Mouse (Mus musculus) bone marrow macrophage, adult 2 months (primary cell): ENCODE measurements around the gene Gak. TPM values are rescaled to one million over a fixed set of nuclear protein-coding genes. Genes with fewer than 3 reads are reported as not detected.

ENCODE experiments used
- H3K27ac ChIP-seq: 2 replicates; pipeline ENCODE4 v1.5.1; 2012; ENCODE audit warnings: low read depth, low read length; ENCODE audit not compliant: insufficient read depth
- H3K4me1 ChIP-seq: 2 replicates; pipeline ENCODE4 v1.6.1; 2012; ENCODE audit warnings: low read length; ENCODE audit not compliant: control insufficient read depth, insufficient read depth
- H3K4me3 ChIP-seq: 2 replicates; pipeline ENCODE4 v1.5.1; 2012; ENCODE audit warnings: mild to moderate bottlenecking, low read length, moderate library complexity; ENCODE audit not compliant: insufficient read depth
- CTCF ChIP-seq: IDR thresholded peaks from 2 replicates; pipeline ENCODE4 v1.5.1; 2012; ENCODE audit warnings: low read depth, mild to moderate bottlenecking, low read length, moderate library complexity
- POLR2A ChIP-seq: IDR thresholded peaks from 2 replicates; pipeline ENCODE4 v1.6.1; 2012; ENCODE audit warnings: mild to moderate bottlenecking, low read depth, low read length, borderline replicate concordance
- polyA plus RNA-seq: library from polyadenylated mRNA; stranded (reverse); fragments of >200 nt; gene quantifications from 2 replicates; pipeline ENCODE4 v1.2.4, GENCODE M21; 2012; ENCODE audit not compliant: missing spikeins, insufficient read depth, insufficient read length

Gene Gak
- polyA plus RNA-seq, 1 experiment, result 105 TPM

DNA sequence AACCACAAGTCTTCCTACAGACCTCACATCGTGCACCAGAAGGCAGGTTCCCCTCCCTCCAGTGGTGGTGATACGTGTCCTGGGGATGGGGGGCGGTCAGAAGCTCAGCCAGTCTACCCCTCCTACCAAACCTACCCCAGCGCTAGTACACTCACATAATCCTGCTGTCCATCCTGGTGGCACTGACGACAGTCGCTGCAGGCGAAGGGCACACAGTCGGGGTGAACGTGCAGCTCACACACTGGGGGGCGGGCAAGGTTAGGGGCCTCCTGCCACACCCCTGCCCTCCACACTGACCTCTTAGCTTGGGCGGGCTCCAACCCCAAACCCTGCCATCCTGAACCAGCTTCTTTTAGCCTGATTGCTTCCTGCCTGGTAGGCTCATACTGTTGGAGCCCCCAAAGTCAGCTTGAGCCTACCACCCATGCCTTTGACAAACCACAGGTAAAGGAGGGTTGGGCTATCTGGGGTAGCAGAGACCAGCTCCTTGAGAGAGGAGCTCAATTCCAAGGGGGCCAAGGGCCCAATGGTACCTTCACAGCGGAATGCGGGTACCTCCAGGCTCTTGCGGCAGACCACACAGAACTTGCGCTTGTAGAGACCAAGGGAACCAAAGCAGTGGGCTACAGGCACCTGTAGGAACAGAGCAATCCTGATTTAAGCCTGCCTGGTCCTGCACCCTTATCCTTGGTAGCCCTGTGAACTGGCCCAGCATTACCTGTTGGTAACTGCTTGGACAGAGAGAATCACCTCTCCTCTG lies 26.5 kb upstream of the Gak start:
- Histone ChIP-seq H3K4me3 (no peak overlapping the region), H3K27ac (no peak overlapping the region), H3K4me1 (peaks cover 10% of the 10 kb centered on the region)
- TF ChIP-seq POLR2A, result no peak
- TF ChIP-seq CTCF, result no peak

DNA sequence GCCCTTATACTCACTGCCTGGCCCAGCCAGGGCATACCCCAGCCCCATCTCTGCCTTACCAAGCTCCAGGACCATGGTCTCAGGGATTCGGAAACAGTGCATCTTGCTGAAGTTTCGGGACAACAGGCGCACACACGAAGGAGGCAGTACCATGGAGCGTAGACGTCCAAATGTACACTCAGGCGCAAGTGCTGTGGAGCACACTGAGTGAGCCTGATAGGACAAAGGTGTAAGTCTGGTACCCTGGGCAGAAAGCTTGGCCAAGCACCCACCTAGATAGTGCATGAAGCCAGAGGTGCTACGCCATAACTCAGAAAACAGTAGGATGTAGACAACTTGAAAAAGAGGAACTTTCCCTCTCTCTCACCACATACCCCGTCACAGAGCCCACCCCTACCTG lies 25.8 kb upstream of the Gak start:
- Histone ChIP-seq H3K27ac (no peak overlapping the region), H3K4me1 (peaks cover 6% of the 10 kb centered on the region; the same call in 1 of the 2 replicates), H3K4me3 (no peak overlapping the region)
- TF ChIP-seq POLR2A, result no peak
- TF ChIP-seq CTCF, result no peak

DNA sequence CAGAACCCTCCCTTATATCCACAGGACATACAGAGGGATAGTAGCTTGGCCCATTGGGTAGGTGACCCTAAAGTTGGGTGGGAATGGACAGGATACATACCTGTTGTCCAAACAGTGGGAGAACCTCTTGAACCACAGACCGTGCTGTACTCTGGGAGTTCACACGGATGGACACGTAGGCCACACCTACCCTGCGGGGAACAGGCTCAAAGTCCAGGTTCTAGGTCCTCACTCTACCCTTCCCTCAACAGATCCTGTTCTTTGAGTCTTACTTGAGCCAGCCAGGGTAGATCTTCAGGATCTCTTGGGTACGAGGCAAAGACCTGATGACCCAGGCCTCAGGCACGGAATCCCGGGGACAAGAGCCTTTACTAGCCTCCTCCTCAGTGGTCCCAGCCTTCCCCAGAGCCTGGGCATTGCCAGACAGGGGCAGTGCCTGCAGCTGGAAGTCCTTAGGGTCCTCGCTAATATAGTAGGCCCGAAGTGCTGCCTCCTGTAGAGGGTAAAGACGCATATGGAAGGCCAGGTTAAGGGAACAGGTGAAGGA lies 25.0 kb upstream of the Gak start:
- H3K4me1 ChIP-seq, result peaks cover 3% of the 10 kb centered on the region; the same call in 1 of the 2 replicates
- H3K4me3 ChIP-seq, result no peak overlapping the region
- no peak for TF ChIP-seq POLR2A
- no peak overlapping the region for H3K27ac ChIP-seq

DNA sequence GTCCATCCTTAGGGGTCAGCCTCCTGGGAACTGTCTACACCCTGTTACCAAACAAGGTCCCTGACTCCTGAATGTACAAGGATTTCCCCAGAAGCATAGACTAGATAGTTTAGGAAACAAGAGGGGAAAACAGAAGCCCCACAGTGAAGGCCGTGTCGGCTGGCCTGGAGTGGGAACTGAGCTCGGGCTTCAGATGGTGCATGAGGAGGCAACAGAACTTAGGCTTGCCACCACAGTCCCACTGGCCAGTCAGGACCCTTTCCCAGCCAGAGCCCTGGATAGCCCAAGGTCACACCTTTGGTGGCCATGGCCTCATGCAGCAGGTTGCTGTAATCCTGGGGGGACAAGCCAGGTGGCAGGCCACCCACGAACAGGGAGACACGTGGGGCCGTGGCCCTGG lies 23.8 kb upstream of the Gak start:
- no peaks in the 10 kb centered on the region for H3K4me1 ChIP-seq
- no peak overlapping the region for H3K4me3 ChIP-seq
- no peak overlapping the region for H3K27ac ChIP-seq
- no peak for TF ChIP-seq CTCF
- no peak for TF ChIP-seq POLR2A

DNA sequence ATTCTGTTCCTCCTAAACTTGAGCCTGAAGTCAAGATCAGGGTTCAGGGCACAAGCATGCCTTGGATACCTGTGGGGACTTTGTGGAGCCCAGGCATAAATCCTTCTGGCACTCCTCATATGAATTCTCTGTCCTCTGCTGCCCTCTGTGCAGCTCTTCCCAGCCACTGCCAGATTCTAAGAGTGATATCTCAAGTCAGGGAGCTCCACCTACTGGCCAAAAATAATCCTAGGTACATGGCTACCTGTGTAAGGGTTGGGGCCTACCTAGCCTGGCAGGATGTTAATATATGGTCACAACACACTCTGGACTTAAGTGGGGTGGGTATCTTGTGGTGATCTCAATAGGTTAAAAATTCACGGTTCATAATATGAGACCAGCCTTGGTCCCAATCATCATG lies 22.3 kb upstream of the Gak start:
- TF ChIP-seq POLR2A (no peak), CTCF (peak; percentile 35)
- Histone ChIP-seq H3K27ac (no peak overlapping the region), H3K4me1 (no peaks in the 10 kb centered on the region), H3K4me3 (no peak overlapping the region)

DNA sequence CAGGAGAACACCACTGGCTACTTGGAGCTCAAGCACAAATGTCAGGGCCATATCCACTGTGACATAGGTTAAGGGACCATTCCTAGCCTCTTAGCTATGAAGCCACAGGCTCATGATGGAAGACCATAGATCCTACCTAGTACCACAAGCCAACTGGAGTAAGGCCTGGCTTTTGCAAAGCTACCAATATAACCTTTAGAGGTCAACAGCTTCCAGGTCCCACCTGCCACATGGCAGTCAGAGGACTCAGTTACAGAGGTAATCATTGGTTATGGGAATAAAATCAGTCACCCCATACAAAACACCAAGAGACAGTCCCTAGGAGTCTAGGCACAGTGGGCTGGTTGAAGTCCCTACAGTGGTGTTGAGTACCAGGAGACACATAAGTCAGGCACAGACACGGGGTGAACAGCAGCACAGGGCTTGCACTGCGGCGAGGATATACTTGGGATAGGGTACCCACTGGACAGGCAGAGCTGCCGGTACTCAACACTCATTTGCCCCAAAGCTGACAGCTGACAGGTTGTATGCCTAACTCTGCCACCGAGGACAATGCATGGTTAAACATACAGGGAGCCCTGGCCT lies 21.7 kb upstream of the Gak start:
- H3K27ac ChIP-seq, result no peak overlapping the region

DNA sequence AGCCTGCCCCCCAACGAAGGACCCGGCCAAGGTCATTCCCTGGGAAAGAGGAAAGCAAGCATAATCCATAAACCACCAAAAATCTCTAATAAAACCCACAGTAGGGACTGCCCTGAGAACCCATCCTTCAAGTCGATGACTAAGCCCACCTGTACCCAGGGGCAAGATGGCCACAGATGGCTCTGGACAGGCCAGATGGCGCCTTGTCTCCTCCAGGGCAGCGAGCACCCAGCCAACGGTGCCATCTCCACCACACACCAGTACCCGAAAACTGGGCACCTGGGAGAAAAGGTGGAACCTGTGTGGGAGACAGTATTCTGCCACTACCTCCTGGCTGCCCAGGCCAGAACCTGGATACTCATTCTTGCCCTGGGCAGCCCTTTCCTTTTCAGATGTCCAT lies 20.8 kb upstream of the Gak start:
- no peak for TF ChIP-seq POLR2A
- TF ChIP-seq CTCF, result no peak
- no peaks in the 10 kb centered on the region for H3K4me1 ChIP-seq
- no peak overlapping the region for H3K4me3 ChIP-seq
- no peak overlapping the region for H3K27ac ChIP-seq

More for the DNA sequence above, 21.7 kb upstream of the Gak start:
- no peak overlapping the region for H3K4me3 ChIP-seq
- no peaks in the 10 kb centered on the region for H3K4me1 ChIP-seq
- no peak for TF ChIP-seq POLR2A
- no peak for TF ChIP-seq CTCF

DNA sequence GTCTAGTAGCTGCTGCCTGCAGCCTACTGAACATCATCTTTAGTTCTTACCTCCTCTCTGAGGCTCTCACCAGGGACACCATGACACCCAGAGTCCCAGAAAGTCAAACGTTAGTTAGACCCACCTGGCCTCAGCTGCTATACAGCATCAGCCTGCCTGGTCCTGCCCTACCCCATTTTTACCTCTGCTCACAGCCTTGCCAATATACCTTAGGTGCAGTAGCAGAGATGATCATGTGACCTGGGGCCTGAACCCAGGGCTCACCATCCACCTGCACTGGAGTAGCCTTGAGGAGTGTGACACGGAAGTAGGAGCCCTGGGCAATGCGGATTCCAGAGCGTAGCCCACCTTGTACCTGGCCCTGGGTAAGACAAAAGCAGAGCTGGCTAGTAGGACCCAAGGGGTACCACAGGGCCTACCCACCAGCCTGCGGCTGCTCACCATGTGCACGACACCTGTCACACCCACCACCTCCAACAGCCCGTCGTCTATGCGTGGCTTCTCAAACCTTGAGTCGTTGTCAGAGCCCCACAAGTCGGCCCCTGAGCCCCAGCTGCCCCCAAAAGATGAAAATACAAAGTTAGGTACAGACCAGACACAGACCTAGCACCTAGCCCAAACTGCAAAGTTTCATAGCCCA lies 19.5 kb upstream of the Gak start:
- no peaks in the 10 kb centered on the region for H3K4me1 ChIP-seq
- H3K4me3 ChIP-seq, result no peak overlapping the region
- TF ChIP-seq CTCF (no peak), POLR2A (no peak)
- no peak overlapping the region for H3K27ac ChIP-seq

DNA sequence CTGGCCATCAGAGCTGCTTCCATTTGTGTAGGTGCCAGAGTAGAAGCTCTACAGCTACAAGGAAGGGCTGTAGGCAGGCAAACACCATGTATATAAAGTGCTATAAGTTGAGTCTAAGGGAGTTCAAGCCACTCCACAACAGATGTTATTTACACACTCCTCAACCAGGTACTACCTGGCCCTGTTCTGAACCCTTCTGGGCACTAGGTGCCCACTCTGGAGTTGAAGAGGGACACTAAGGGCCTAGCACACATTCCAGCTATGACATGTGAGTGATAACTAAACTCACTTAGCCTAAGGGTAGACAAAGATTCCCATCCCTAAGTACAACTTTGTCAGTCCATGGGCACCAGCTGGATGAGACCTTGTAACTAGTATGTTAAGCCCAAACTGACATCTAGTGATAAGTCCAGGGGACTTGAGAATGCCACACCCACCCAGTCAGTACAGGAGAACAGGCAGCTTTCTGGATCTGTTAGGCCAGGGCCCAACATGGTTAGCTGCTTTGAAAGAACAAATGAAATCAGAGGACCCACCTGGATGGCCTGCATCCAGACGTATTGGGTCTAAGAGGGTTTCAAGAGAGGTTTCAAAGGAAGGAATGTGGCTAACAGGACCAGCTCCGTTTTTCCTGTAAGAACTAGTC lies 18.4 kb upstream of the Gak start:
- no peaks in the 10 kb centered on the region for H3K4me1 ChIP-seq
- no peak for TF ChIP-seq CTCF

DNA sequence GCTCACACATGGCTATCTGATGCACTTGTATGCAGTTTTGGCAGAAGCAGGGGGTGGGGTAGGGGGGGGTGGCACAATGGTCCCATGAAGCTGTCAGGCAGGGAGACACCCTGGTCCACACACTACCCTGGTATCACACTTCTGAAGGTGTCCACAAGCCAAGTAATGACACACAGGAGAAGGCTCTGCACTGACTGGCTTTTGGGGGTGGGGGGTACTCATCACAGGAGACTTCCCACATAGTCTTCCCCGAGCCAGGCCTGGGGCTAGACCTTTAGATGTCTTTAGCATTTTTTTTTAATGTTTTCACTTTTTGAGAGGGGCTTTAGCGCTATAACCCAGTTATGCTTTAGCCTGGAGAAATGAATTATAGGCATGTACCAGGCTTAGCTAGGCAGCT lies 17.8 kb upstream of the Gak start:
- H3K4me1 ChIP-seq, result no peaks in the 10 kb centered on the region
- H3K4me3 ChIP-seq, result no peak overlapping the region
- TF ChIP-seq POLR2A (no peak), CTCF (no peak)
- no peak overlapping the region for H3K27ac ChIP-seq

More for the DNA sequence above, 18.4 kb upstream of the Gak start:
- Histone ChIP-seq H3K4me3 (no peak overlapping the region), H3K27ac (no peak overlapping the region)
